Mouse (Mus musculus) hindbrain, postnatal 0 days (tissue): ENCODE measurements around the gene Drd5. TPM values are rescaled to one million over a fixed set of nuclear protein-coding genes. Genes with fewer than 3 reads are reported as not detected.

Experiments
- ATAC-seq: fragments of 200-750 bp; cut with Nextera tagmentation; 2 replicates; pipeline ENCODE4 v1.8.0; 2017; ENCODE audit warnings: mild to moderate bottlenecking, moderate TSS enrichment, moderate library complexity
- DNase-seq: peaks from one replicate; pipeline ENCODE4 v3.0.0-alpha.2; 2015; ENCODE audit warnings: low spot score
- H3K27ac ChIP-seq: fragments of 300-500 bp; sonication (generic); 2 replicates; pipeline ENCODE4 v1.5.1; 2014; ENCODE audit warnings: mild to moderate bottlenecking
- H3K27me3 ChIP-seq: fragments of 300-500 bp; sonication (generic); 2 replicates; pipeline ENCODE4 v1.6.1; 2014; ENCODE audit warnings: low read length, mixed read lengths; ENCODE audit not compliant: insufficient read depth
- H3K36me3 ChIP-seq: fragments of 300-500 bp; sonication (generic); 2 replicates; pipeline ENCODE4 v1.6.1; 2014; ENCODE audit warnings: low read length, mixed read lengths; ENCODE audit not compliant: insufficient read depth
- H3K4me1 ChIP-seq: fragments of 300-500 bp; sonication (generic); 2 replicates; pipeline ENCODE4 v1.6.1; 2014; ENCODE audit warnings: antibody characterized with exemption, low read length, mixed read lengths; ENCODE audit not compliant: insufficient read depth
- H3K4me2 ChIP-seq: fragments of 300-500 bp; sonication (generic); 2 replicates; pipeline ENCODE4 v1.6.1; 2014; ENCODE audit warnings: low read depth, mild to moderate bottlenecking, low read length, moderate library complexity, mixed read lengths
- H3K4me3 ChIP-seq: fragments of 300-500 bp; sonication (generic); 2 replicates; pipeline ENCODE4 v1.5.1; 2014; ENCODE audit warnings: low read length
- H3K9ac ChIP-seq: fragments of 300-500 bp; sonication (generic); replicated peaks from 2 replicates; pipeline ENCODE4 v1.6.1; 2014; ENCODE audit warnings: mild to moderate bottlenecking, low read length, moderate library complexity, mixed read lengths
- H3K9me3 ChIP-seq: fragments of 300-500 bp; sonication (generic); 2 replicates; pipeline ENCODE4 v1.6.1; 2016; ENCODE audit warnings: low read length, mixed read lengths
- CTCF ChIP-seq: IDR thresholded peaks from 2 replicates; pipeline ENCODE4 v1.5.1; 2016; ENCODE audit warnings: antibody characterized with exemption, control low read depth, low read depth
- WGBS: fragments of 180-500 bp; shearing (Covaris S2); extraction: QIAGEN DNeasy Blood & Tissue Kit; methylation state at CpG from one replicate; pipeline ENCODE4 v1.1.7; 2014; 5-methylcytosine and 5-hydroxymethylcytosine counted together
- polyA plus RNA-seq: library from polyadenylated mRNA; unstranded; fragments of >200 nt; fragmentation: Nextera tagmentation; extraction: Ambion mirVana; gene quantifications from 2 replicates; pipeline ENCODE4 v1.2.1, GENCODE M21; 2015
- total RNA-seq: library from RNA; depleted of rRNA; stranded (reverse); fragments of >200 nt; gene quantifications from 2 replicates; pipeline ENCODE4 v1.2.3, GENCODE M21; 2014

Gene Drd5
- total and polyA plus RNA-seq, 2 experiments from 2014 or later, result 2.0 to 2.8 TPM

DNA sequence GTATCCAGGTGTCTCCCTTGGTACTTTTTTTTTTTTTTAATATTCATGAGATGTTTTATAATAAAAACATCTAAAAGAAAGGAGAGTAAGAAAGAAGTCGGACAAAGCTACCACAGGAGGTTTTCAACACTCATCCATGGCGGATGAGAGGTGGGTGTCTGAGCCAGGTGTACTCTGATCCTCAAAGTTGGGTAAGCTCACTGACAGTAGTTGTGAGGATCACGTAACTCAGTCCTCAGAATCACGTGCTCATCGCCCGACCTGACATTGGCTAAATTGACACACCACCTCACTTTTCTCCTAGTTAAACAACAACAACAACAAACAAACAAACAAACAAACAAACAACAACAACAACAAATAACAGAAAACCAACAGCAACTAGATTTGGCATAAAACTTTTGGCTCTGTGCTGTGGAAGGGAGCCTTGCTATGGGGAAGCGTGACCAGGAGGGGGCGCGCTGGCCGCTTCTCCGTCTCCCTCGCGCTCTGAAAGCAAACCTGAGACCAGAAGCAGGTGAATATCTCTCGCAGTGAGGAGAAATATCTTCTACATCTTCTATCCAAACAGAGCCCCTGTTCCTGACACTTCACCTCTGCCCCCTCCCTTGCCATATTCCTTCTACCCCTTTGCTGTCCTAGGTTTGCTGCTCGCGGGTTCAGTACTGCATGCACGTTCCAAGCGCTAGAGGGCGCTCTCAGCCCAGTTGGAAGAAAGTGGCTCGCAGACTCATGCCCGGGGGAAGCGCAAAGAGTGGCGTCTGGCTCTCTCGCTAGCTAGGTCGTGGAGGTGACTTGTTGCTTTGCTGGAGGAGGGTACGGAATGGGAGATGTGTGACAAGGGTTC, 11.7 kb upstream of the Drd5 start:
- no peak overlapping the region for H3K9ac ChIP-seq
- ATAC-seq, result peak; percentile 90
- 0 out of 2 replicates have a peak, but pooled peaks cover 6% of the 10 kb centered on the region for H3K27me3 ChIP-seq
- no peaks in the 10 kb centered on the region for H3K4me1 ChIP-seq
- peak; percentile 96 for DNase-seq
- peak; percentile 98 for TF ChIP-seq CTCF
- H3K9me3 ChIP-seq, result no peaks in the 10 kb centered on the region
- H3K27ac ChIP-seq, result no peak overlapping the region
- peak overlapping the region; percentile 28 for H3K4me3 ChIP-seq
- peak overlapping the region; percentile 59 for H3K4me2 ChIP-seq
- H3K36me3 ChIP-seq, result no peaks in the 10 kb centered on the region
- WGBS, result 10% methylated on average over 26 of the region's 26 CpGs

DNA sequence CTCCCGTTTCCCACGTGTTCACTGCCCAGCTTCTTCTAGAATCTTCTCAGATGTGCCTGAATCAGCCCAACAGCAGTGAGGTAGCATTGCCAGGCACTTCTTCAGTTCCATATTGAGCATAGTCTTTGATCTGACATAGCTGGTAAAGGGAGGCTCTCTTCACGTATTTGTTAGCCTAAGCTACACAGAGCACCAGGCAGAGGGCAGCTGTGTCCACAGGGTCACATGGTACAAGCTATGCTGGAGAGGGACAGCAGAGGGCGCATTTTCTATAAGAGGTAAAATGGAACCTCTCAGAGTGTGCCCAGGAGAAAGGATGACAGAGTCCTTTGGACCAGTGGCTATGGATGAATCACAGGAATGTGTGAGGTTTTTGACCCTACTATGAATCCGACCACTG, 10.3 kb upstream of the Drd5 start:
- Histone ChIP-seq H3K4me2 (no peak overlapping the region), H3K9ac (no peak overlapping the region), H3K27me3 (0 out of 2 replicates have a peak, but pooled peaks cover 6% of the 10 kb centered on the region), H3K27ac (no peak overlapping the region), H3K9me3 (no peaks in the 10 kb centered on the region), H3K4me3 (no peak overlapping the region), H3K36me3 (no peaks in the 10 kb centered on the region), H3K4me1 (no peaks in the 10 kb centered on the region)
- WGBS, result 48% methylated on average over 5 of the region's 5 CpGs
- ATAC-seq (peak; percentile 55), DNase-seq (peak; percentile 67)
- TF ChIP-seq CTCF, result peak; percentile 62

DNA sequence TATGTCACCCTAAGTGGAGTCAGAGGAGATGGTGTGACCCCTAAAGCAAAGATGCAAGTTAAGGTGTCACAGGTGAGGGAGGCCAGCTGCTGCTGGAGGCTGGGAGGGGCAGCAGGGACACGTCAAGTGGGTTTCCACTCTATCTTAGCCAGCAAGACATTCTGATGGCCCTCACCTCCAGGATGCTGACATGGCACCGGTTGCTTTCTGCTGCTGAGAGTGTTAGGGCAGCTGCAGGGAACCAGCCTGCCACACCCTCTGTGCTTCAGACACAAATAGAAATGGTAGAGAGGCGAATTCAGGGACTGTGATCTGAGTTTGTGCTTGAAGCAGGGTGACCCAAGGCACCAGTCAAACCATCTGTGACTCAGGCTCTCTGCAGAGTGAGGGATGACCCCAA, 9.4 kb upstream of the Drd5 start:
- 69% methylated on average over 3 of the region's 3 CpGs for WGBS
- DNase-seq, result no peak
- Histone ChIP-seq H3K27me3 (0 out of 2 replicates have a peak, but pooled peaks cover 6% of the 10 kb centered on the region), H3K4me1 (no peaks in the 10 kb centered on the region), H3K27ac (no peak overlapping the region), H3K4me3 (no peak overlapping the region), H3K4me2 (no peak overlapping the region), H3K9me3 (no peaks in the 10 kb centered on the region), H3K9ac (no peak overlapping the region), H3K36me3 (no peaks in the 10 kb centered on the region)
- no peak for TF ChIP-seq CTCF
- ATAC-seq, result no peak

DNA sequence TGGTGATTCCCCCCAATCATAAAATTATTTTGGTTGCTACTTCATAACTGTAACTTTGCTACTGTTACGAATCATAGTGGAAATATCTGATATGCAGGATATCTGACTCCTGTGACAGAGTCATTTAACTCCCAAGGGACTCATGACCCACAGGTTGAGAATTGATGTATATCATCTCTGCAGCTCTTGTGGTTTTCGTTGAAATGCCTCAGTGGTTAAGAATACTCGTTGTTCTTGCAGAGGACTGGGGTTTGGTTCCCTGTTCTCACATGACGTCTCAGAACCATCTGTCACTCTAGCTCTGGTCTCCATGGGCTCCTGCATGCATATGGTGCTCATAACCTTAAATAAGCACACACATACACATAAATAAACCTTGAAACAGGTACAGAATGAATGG, 14.2 kb downstream of the Drd5 start:
- no peak for TF ChIP-seq CTCF
- no peaks in the 10 kb centered on the region for H3K36me3 ChIP-seq
- H3K27ac ChIP-seq, result no peak overlapping the region
- 67% methylated on average over 4 of the region's 4 CpGs for WGBS
- H3K9ac ChIP-seq, result no peak overlapping the region
- no peak for ATAC-seq
- no peaks in the 10 kb centered on the region for H3K4me1 ChIP-seq
- no peak for DNase-seq
- H3K4me3 ChIP-seq, result no peak overlapping the region
- no peaks in the 10 kb centered on the region for H3K27me3 ChIP-seq
- H3K4me2 ChIP-seq, result no peak overlapping the region
- H3K9me3 ChIP-seq, result peaks cover 3% of the 10 kb centered on the region; the same call in 1 of the 2 replicates

DNA sequence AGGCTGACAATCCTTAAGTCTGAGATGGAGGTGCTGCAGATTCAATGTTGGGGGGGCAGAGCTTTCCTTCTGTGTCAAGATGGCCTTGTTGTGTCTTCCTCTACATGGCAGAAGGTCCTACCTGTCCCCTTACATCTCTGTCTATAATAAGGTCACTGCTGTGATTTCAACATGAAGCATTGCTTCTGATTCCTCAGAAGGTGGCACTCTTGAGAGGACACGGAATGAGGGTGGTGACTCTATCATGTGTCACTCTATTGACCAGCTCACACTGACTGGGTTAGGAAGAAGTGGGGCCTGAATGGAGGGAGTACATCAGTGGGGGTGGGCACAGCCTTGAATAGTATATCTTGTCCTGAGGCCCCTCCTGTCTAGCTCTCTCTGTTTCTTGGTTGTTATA, 15.4 kb downstream of the Drd5 start:
- peak; percentile 26; the same call in 1 of the 2 replicates for TF ChIP-seq CTCF
- Histone ChIP-seq H3K9ac (no peak overlapping the region), H3K4me3 (no peak overlapping the region), H3K9me3 (no peaks in the 10 kb centered on the region), H3K4me2 (no peak overlapping the region), H3K4me1 (no peaks in the 10 kb centered on the region), H3K27ac (no peak overlapping the region), H3K27me3 (no peaks in the 10 kb centered on the region), H3K36me3 (no peaks in the 10 kb centered on the region)
- 43% methylated on average over 1 of the region's 1 CpGs for WGBS
- DNase-seq (no peak), ATAC-seq (no peak)

DNA sequence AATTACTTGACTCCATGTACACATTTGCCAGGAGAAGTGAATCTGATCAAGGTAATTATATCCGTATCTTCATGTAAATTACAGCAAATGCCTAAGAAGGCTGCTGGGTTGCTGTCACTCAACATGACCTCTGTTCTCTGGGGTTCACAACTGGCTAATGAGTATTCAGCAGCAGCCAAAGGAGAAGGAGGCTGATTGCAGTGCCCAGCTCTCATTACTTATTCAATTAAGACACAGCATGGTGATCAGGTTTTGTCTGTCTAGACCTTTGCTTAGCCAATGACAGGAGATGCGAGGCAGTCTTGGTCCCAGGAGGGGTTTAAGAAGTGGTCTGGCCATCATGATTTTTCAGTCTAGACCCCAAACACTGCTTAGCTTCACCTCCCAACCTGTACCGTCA, 23.9 kb downstream of the Drd5 start:
- WGBS, result 54% methylated on average over 3 of the region's 3 CpGs
- DNase-seq (no peak), ATAC-seq (no peak; the same call in 1 of the 2 replicates)
- H3K4me3 ChIP-seq, result no peak overlapping the region
- H3K27me3 ChIP-seq, result no peaks in the 10 kb centered on the region
- H3K36me3 ChIP-seq, result no peaks in the 10 kb centered on the region
- H3K4me1 ChIP-seq, result no peaks in the 10 kb centered on the region
- no peak overlapping the region for H3K27ac ChIP-seq
- no peak for TF ChIP-seq CTCF
- H3K9me3 ChIP-seq, result no peaks in the 10 kb centered on the region
- H3K4me2 ChIP-seq, result no peak overlapping the region
- no peak overlapping the region for H3K9ac ChIP-seq
